Mouse (Mus musculus) MEL (cell line): Measurements from ENCODE around the gene Tekt2. TPM values are rescaled to one million over a fixed set of nuclear protein-coding genes. Genes with fewer than 3 reads are reported as not detected.

ENCODE experiments used
- DNase-seq: peaks from one replicate; pipeline ENCODE4 v3.0.0; 2011; ENCODE audit warnings: low read depth, low spot score
- H3K27ac ChIP-seq: 2 replicates; pipeline ENCODE4 v1.5.1; 2012; ENCODE audit warnings: low read depth, mild to moderate bottlenecking, control low read depth, low read length, moderate library complexity; ENCODE audit not compliant: control insufficient read depth
- H3K27me3 ChIP-seq, 2 experiments: fragments of 150-350 bp in 1 of 2; sonication (generic) in 1 of 2; 2 replicates each; pipeline ENCODE4 v1.6.1; 2012; ENCODE audit warnings: low read length in 2 of 2, mild to moderate bottlenecking in 2 of 2, improper control_type of control experiment in 1 of 2, moderate library complexity in 1 of 2; ENCODE audit not compliant: insufficient read depth in 2 of 2, control insufficient read depth in 1 of 2
- H3K36me3 ChIP-seq, 2 experiments: 2 replicates each; pipeline ENCODE4 v1.6.1; 2012 to 2014; ENCODE audit warnings: low read length in 2 of 2, improper control_type of control experiment in 1 of 2, inconsistent platforms in 1 of 2, mild to moderate bottlenecking in 1 of 2; ENCODE audit not compliant: insufficient read depth in 2 of 2, control insufficient read depth in 1 of 2
- H3K4me1 ChIP-seq, 2 experiments: fragments of 150-350 bp in 1 of 2; sonication (generic) in 1 of 2; 2 replicates each; pipeline ENCODE4 v1.6.1; 2012; ENCODE audit warnings: low read length in 2 of 2, improper control_type of control experiment in 1 of 2, mild to moderate bottlenecking in 1 of 2; ENCODE audit not compliant: insufficient read depth in 2 of 2, control insufficient read depth in 1 of 2
- H3K4me3 ChIP-seq, 2 experiments: fragments of 150-350 bp in 1 of 2; sonication (generic) in 1 of 2; 2 replicates each; pipeline ENCODE4 v1.5.1; 2012; ENCODE audit warnings: low read depth in 2 of 2, low read length in 2 of 2, mild to moderate bottlenecking in 2 of 2, moderate library complexity in 2 of 2, control low read depth in 1 of 2, improper control_type of control experiment in 1 of 2; ENCODE audit not compliant: control insufficient read depth in 1 of 2, insufficient read depth in 1 of 2
- H3K79me2 ChIP-seq: 2 replicates; pipeline ENCODE4 v1.6.1; 2012; ENCODE audit warnings: mild to moderate bottlenecking, low read length, moderate library complexity; ENCODE audit not compliant: control insufficient read depth, poor library complexity, insufficient read depth
- H3K9ac ChIP-seq: 2 replicates; pipeline ENCODE4 v1.6.1; 2012; ENCODE audit warnings: low read depth, mild to moderate bottlenecking, control low read depth, low read length, moderate library complexity; ENCODE audit not compliant: control insufficient read depth, poor library complexity, severe bottlenecking
- H3K9me3 ChIP-seq: fragments of 150-350 bp; sonication (generic); replicated peaks from 2 replicates; pipeline ENCODE4 v1.6.1; 2012; ENCODE audit warnings: mild to moderate bottlenecking, low read length, improper control_type of control experiment, moderate library complexity; ENCODE audit not compliant: insufficient read depth
- CHD2 ChIP-seq: IDR thresholded peaks from 2 replicates; pipeline ENCODE4 v1.6.1; 2011; ENCODE audit warnings: low read length, improper control_type of control experiment
- CTCF ChIP-seq, 3 experiments: IDR thresholded peaks in 2 of 3; conservative IDR thresholded peaks in 1 of 3; 2 replicates each; pipeline ENCODE4 v1.5.1; 2011 to 2012; ENCODE audit warnings: low read length in 3 of 3, low read depth in 2 of 3, mild to moderate bottlenecking in 2 of 3, improper control_type of control experiment in 1 of 3, inconsistent platforms in 1 of 3, mixed read lengths in 1 of 3, moderate library complexity in 1 of 3; ENCODE audit not compliant: control insufficient read depth in 1 of 3, insufficient read depth in 1 of 3, poor library complexity in 1 of 3, severe bottlenecking in 1 of 3
- E2F4 ChIP-seq: IDR thresholded peaks from 2 replicates; pipeline ENCODE4 v1.6.1; 2011; ENCODE audit warnings: low read depth, low read length, improper control_type of control experiment, borderline replicate concordance
- ELF1 ChIP-seq: IDR thresholded peaks from 2 replicates; pipeline ENCODE4 v1.6.1; 2014; ENCODE audit warnings: low read depth, mild to moderate bottlenecking, inconsistent platforms, low read length, improper control_type of control experiment, moderate library complexity
- EP300 ChIP-seq, 2 experiments: IDR thresholded peaks; 2 replicates each; pipeline ENCODE4 v1.6.1; 2011; ENCODE audit warnings: improper control_type of control experiment in 2 of 2, low read length in 2 of 2, low read depth in 1 of 2, mild to moderate bottlenecking in 1 of 2
- ETS1 ChIP-seq: IDR thresholded peaks from 2 replicates; pipeline ENCODE4 v1.6.1; 2012; ENCODE audit warnings: low read depth, mild to moderate bottlenecking, inconsistent platforms, low read length, improper control_type of control experiment, moderate library complexity
- GATA1 ChIP-seq: IDR thresholded peaks from 2 replicates; pipeline ENCODE4 v1.6.1; 2011; ENCODE audit warnings: low read depth, low read length, improper control_type of control experiment
- JUND ChIP-seq: IDR thresholded peaks from 2 replicates; pipeline ENCODE4 v1.6.1; 2011; ENCODE audit warnings: low read depth, mild to moderate bottlenecking, improper control_type of control experiment, low read length
- KAT2A ChIP-seq: conservative IDR thresholded peaks from 2 replicates; pipeline ENCODE4 v1.6.1; 2012; ENCODE audit warnings: low read depth, low read length, improper control_type of control experiment, inconsistent platforms
- MAFK ChIP-seq: IDR thresholded peaks from 2 replicates; pipeline ENCODE4 v1.6.1; 2011; ENCODE audit warnings: low read depth, mild to moderate bottlenecking, low read length, improper control_type of control experiment, borderline replicate concordance
- MAX ChIP-seq: IDR thresholded peaks from 2 replicates; pipeline ENCODE4 v1.6.1; 2011; ENCODE audit warnings: low read length, improper control_type of control experiment
- MAZ ChIP-seq: IDR thresholded peaks from 2 replicates; pipeline ENCODE4 v1.6.1; 2012; ENCODE audit warnings: low read depth, mild to moderate bottlenecking, inconsistent platforms, low read length, improper control_type of control experiment
- MEF2A ChIP-seq: IDR thresholded peaks from 2 replicates; pipeline ENCODE4 v1.6.1; 2014; ENCODE audit warnings: low read depth, mild to moderate bottlenecking, inconsistent platforms, low read length, improper control_type of control experiment; ENCODE audit not compliant: poor library complexity, insufficient replicate concordance, severe bottlenecking; ENCODE audit errors: extremely low read depth
- NRF1 ChIP-seq: IDR thresholded peaks from 2 replicates; pipeline ENCODE4 v1.6.1; 2014; ENCODE audit warnings: low read depth, mild to moderate bottlenecking, inconsistent platforms, low read length, improper control_type of control experiment, moderate library complexity; ENCODE audit not compliant: poor library complexity, insufficient read depth, severe bottlenecking
- POLR2A ChIP-seq, 2 experiments: IDR thresholded peaks; 2 replicates each; pipeline ENCODE4 v1.6.1; 2011 to 2012; ENCODE audit warnings: low read length in 2 of 2, mild to moderate bottlenecking in 2 of 2, control low read depth in 1 of 2, improper control_type of control experiment in 1 of 2, low read depth in 1 of 2, moderate library complexity in 1 of 2; ENCODE audit not compliant: control insufficient read depth in 1 of 2, insufficient read depth in 1 of 2, poor library complexity in 1 of 2
- RAD21 ChIP-seq: IDR thresholded peaks from 2 replicates; pipeline ENCODE4 v1.6.1; 2011; ENCODE audit warnings: mild to moderate bottlenecking, low read depth, low read length, improper control_type of control experiment
- RCOR1 ChIP-seq: IDR thresholded peaks from 2 replicates; pipeline ENCODE4 v1.6.1; 2012; ENCODE audit warnings: low read depth, mild to moderate bottlenecking, inconsistent platforms, low read length, improper control_type of control experiment
- SIN3A ChIP-seq: IDR thresholded peaks from 2 replicates; pipeline ENCODE4 v1.6.1; 2012; ENCODE audit warnings: low read length, improper control_type of control experiment, inconsistent platforms
- SMC3 ChIP-seq: IDR thresholded peaks from 2 replicates; pipeline ENCODE4 v1.6.1; 2011; ENCODE audit warnings: low read depth, low read length, improper control_type of control experiment
- TBP ChIP-seq: IDR thresholded peaks from 2 replicates; pipeline ENCODE4 v1.8.0; 2011; ENCODE audit warnings: low read depth, low read length, improper control_type of control experiment
- TCF12 ChIP-seq: IDR thresholded peaks from 2 replicates; pipeline ENCODE4 v1.6.1; 2014; ENCODE audit warnings: low read depth, mild to moderate bottlenecking, inconsistent platforms, low read length, improper control_type of control experiment, moderate library complexity
- USF1 ChIP-seq: IDR thresholded peaks from 2 replicates; pipeline ENCODE4 v1.6.1; 2014; ENCODE audit warnings: low read depth, mild to moderate bottlenecking, inconsistent platforms, low read length, improper control_type of control experiment, moderate library complexity
- ZKSCAN1 ChIP-seq: IDR thresholded peaks from 2 replicates; pipeline ENCODE4 v1.6.1; 2012; ENCODE audit warnings: low read depth, mild to moderate bottlenecking, inconsistent platforms, low read length, improper control_type of control experiment, moderate library complexity
- polyA plus RNA-seq, 2 experiments: library from polyadenylated mRNA; stranded (reverse) in 1 of 2; unstranded in 1 of 2; fragments of >175 nt in 1 of 2; fragments of >200 nt in 1 of 2; gene quantifications; 2 replicates each; pipeline versions ENCODE4 v1.2.1 to v1.2.4; 2012; ENCODE audit warnings: low replicate concordance in 2 of 2, low read depth in 1 of 2; ENCODE audit not compliant: insufficient read length in 2 of 2, insufficient read depth in 1 of 2, missing spikeins in 1 of 2
- total RNA-seq: library from RNA; depleted of rRNA; stranded (reverse); fragments of 300-350 nt; gene quantifications from 2 replicates; pipeline ENCODE4 v1.2.3, GENCODE M21; 2012

The Tekt2 gene
- total and polyA plus RNA-seq, 3 experiments, result 0.25 TPM; not detected in 2

DNA sequence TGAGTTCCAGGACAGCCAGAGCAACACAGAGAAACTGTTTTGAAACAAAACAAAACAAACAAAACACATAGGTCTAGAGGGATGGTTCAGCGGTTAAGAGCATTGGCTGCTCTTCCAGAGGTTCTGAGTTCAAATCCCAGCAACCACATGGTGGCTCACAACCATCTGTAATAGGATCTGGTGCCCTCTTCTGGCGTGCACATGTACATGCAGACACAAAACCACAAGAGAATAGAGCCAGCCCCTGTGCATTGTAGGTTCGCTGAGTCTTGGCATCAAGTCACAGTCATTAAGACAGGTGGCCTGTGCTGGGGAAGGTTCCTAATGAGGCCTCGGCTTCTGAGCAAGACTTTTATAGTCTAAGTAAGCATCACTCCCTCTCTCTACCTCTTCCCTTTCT is 21.6 kb downstream of the Tekt2 start:
- Histone ChIP-seq H3K9ac (no peak overlapping the region), H3K9me3 (no peaks in the 10 kb centered on the region), H3K79me2 (no peaks in the 10 kb centered on the region), H3K27ac (no peak overlapping the region), H3K36me3 (no peaks in the 10 kb centered on the region), H3K27me3 (no peaks in the 10 kb centered on the region), H3K4me1 (no peaks in the 10 kb centered on the region), H3K4me3 (no peak overlapping the region)
- DNase-seq, result peak; percentile 37
- TF ChIP-seq CTCF (IDR thresholded peaks at IDR 0.05 in 2 of 3, conservative IDR thresholded peaks at IDR 0.05 in 1 of 3; ENCODE audit: control insufficient read depth in 1 of 3, insufficient read depth in 1 of 3, low read depth in 2 of 3, low read length in 3 of 3, poor library complexity in 1 of 3, severe bottlenecking in 1 of 3), result peak; percentile 39 to 53 (median 39)
- no peak for TF ChIP-seq RCOR1
- TF ChIP-seq RAD21, result peak; percentile 22
- TF ChIP-seq MAFK, result no peak
- TF ChIP-seq SMC3, result peak; percentile 50
- no peak for TF ChIP-seq ZKSCAN1
- TF ChIP-seq MEF2A, result no peak
- TF ChIP-seq JUND, result no peak
- TF ChIP-seq NRF1, result no peak
- TF ChIP-seq EP300 (IDR thresholded peaks at IDR 0.05; ENCODE audit: low read depth in 1 of 2, low read length in 2 of 2), result no peak
- TF ChIP-seq MAX, result 0 out of 2 replicates have a peak, but pooled peaks have one; percentile 25
- TF ChIP-seq MAZ, result no peak
- no peak for TF ChIP-seq CHD2
- no peak for TF ChIP-seq KAT2A
- TF ChIP-seq SIN3A, result no peak
- TF ChIP-seq TCF12, result no peak
- TF ChIP-seq E2F4, result no peak
- TF ChIP-seq ELF1, result no peak
- no peak for TF ChIP-seq ETS1
- TF ChIP-seq USF1, result no peak
- no peak for TF ChIP-seq POLR2A (IDR thresholded peaks at IDR 0.05; ENCODE audit: control insufficient read depth in 1 of 2, insufficient read depth in 1 of 2, low read depth in 1 of 2, low read length in 2 of 2, poor library complexity in 1 of 2)
- TF ChIP-seq GATA1, result no peak
- TF ChIP-seq TBP, result no peak
